Mouse (Mus musculus) brain, embryonic 14.5 days (tissue): ENCODE data around the gene Zbtb12.

Experiments
- CTCF ChIP-seq: fragments of 200-500 bp; IDR thresholded peaks from 2 replicates; pipeline ENCODE4 v1.5.1; 2012; ENCODE audit warnings: inconsistent platforms, mild to moderate bottlenecking, moderate library complexity, borderline replicate concordance; ENCODE audit not compliant: insufficient read depth, insufficient read length; ENCODE audit errors: extremely low read depth
- POLR2A ChIP-seq: fragments of 200-500 bp; IDR thresholded peaks from 2 replicates; pipeline ENCODE4 v1.6.1; 2012; ENCODE audit warnings: mild to moderate bottlenecking, inconsistent platforms, borderline replicate concordance; ENCODE audit not compliant: poor library complexity, insufficient read depth, insufficient read length, severe bottlenecking; ENCODE audit errors: extremely low read depth

DNA sequence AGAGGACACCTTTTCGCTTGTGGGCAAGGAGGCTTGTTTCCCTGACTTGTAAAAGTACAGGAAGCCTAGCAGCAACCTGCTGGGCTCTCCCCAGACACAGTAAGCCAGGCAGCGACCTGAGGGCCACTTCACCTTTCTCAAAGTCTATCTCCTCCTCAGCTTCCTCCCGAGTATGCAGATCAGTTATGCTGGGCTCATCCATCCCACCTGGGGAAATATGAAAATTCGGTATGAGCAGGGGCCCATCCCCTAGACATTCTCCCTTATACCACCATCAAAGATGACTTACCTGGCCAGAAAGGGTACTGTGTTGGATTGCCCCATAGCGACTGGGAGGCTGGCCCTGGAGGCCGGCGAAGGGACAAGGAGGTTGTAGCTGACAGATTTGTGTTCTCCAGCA lies 31.7 kb upstream of the Zbtb12 start:
- TF ChIP-seq POLR2A (no peak), CTCF (no peak)
